Mouse (Mus musculus): Measurements from ENCODE around the gene Ninj2. TPM values are rescaled to one million over a fixed set of nuclear protein-coding genes. Genes with fewer than 3 reads are reported as not detected.

The Ninj2 gene
- total and polyA plus RNA-seq, 2 experiments from 2014 or later, result not detected

DNA sequence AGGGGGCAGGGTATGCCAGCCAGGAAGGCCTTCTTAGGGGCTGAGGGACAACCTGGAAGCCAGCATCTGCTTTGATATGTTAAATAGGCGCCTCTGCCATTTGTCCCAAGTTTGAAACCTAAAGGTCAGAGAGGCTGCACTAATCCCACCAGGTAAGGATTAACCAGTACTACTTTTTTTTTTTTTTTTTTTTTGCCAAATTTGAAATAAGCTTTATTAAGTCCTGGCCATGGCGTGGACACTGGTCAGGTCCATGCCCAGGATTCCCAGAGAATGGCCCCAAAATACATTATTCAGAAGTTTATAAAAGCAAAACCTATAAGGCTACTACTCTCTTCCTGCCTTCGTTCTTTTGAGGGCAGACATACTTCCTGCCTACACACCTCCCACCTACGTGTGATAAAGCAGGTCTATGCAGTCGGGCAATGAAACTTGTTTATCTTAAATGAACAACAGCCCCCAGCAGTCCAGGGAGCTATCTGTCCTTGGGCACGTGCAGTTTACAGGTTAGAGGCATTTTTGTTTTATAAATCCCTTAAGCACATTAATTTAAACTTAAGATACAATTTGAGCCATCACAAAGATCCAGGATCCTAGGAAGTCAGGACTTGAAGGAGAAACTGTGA, 27.5 kb upstream of the Ninj2 start:
- 73% methylated on average over 6 of the region's 6 CpGs for WGBS
- Histone ChIP-seq H3K4me3 (ENCODE audit: low read depth, low read length) (no peak overlapping the region), H3K4me2 (ENCODE audit: low read depth) (no peak overlapping the region), H3K9ac (no peak overlapping the region), H3K27ac (ENCODE audit: low read depth, low read length) (no peak overlapping the region), H3K36me3 (ENCODE audit: insufficient read depth) (no peaks in the 10 kb centered on the region), H3K4me1 (ENCODE audit: insufficient read depth) (no peaks in the 10 kb centered on the region), H3K27me3 (ENCODE audit: insufficient read depth, low read length) (no peaks in the 10 kb centered on the region), H3K9me3 (ENCODE audit: low read length) (no peaks in the 10 kb centered on the region)
- ATAC-seq (no peak), DNase-seq (no peak)
- no peak for TF ChIP-seq CTCF (IDR thresholded peaks at IDR 0.05; ENCODE audit: low read depth)

DNA sequence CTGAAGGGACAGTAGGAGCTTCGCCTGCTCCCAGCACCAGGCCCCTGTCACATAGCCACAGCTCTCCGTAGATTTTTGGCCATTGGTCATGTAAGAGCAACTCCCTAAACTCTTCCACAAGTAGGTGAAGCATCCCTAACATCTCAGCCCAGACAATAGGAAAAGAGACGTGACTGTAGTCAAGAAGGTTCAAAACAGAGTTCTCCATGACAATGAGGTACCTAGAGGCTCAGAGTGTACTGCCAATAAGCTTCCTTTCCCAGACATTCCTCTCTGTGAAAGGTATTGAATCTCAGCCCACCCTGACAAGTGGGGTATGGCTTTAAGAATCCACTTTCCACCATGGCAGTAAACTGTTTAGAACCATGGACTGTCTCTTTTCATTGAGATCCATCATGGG, 23.6 kb upstream of the Ninj2 start:
- no peaks in the 10 kb centered on the region for H3K4me1 ChIP-seq (ENCODE audit: insufficient read depth)
- H3K9me3 ChIP-seq (ENCODE audit: low read length), result no peaks in the 10 kb centered on the region
- H3K4me2 ChIP-seq (ENCODE audit: low read depth), result no peak overlapping the region
- no peak overlapping the region for H3K9ac ChIP-seq
- H3K27me3 ChIP-seq (ENCODE audit: insufficient read depth, low read length), result no peaks in the 10 kb centered on the region
- 90% methylated on average over 3 of the region's 3 CpGs for WGBS
- ATAC-seq (no peak), DNase-seq (no peak)
- H3K36me3 ChIP-seq (ENCODE audit: insufficient read depth), result no peaks in the 10 kb centered on the region
- no peak overlapping the region for H3K4me3 ChIP-seq (ENCODE audit: low read depth, low read length)
- no peak overlapping the region for H3K27ac ChIP-seq (ENCODE audit: low read depth, low read length)
- TF ChIP-seq CTCF (IDR thresholded peaks at IDR 0.05; ENCODE audit: low read depth), result no peak

DNA sequence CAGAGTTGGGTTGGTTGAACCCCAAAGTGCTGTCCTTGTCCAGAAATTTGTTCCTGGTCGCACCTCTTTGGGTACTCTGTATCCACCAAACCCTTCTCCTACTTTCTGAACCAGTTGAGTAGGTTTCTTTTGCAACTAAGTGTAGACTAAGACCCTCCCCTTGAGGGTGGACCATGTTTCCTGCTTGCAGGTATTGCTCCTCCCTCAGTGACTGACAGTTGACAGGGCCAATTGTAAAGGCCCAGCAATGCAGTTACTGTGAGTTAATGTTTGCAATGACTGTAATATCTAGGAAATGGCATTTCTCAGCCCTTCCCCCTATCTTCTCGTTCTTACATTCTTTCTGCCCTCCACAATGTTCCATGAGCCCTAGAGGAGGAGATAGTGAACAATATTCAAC, 20.5 kb upstream of the Ninj2 start:
- H3K4me3 ChIP-seq (ENCODE audit: low read depth, low read length), result no peak overlapping the region
- no peak overlapping the region for H3K27ac ChIP-seq (ENCODE audit: low read depth, low read length)
- DNase-seq, result no peak
- no peaks in the 10 kb centered on the region for H3K27me3 ChIP-seq (ENCODE audit: insufficient read depth, low read length)
- H3K4me1 ChIP-seq (ENCODE audit: insufficient read depth), result no peaks in the 10 kb centered on the region
- no peaks in the 10 kb centered on the region for H3K36me3 ChIP-seq (ENCODE audit: insufficient read depth)
- no peak overlapping the region for H3K4me2 ChIP-seq (ENCODE audit: low read depth)
- no peak for ATAC-seq
- H3K9ac ChIP-seq, result no peak overlapping the region
- TF ChIP-seq CTCF (IDR thresholded peaks at IDR 0.05; ENCODE audit: low read depth), result no peak
- 86% methylated on average over 2 of the region's 2 CpGs for whole genome bisulfite sequencing
- no peaks in the 10 kb centered on the region for H3K9me3 ChIP-seq (ENCODE audit: low read length)

DNA sequence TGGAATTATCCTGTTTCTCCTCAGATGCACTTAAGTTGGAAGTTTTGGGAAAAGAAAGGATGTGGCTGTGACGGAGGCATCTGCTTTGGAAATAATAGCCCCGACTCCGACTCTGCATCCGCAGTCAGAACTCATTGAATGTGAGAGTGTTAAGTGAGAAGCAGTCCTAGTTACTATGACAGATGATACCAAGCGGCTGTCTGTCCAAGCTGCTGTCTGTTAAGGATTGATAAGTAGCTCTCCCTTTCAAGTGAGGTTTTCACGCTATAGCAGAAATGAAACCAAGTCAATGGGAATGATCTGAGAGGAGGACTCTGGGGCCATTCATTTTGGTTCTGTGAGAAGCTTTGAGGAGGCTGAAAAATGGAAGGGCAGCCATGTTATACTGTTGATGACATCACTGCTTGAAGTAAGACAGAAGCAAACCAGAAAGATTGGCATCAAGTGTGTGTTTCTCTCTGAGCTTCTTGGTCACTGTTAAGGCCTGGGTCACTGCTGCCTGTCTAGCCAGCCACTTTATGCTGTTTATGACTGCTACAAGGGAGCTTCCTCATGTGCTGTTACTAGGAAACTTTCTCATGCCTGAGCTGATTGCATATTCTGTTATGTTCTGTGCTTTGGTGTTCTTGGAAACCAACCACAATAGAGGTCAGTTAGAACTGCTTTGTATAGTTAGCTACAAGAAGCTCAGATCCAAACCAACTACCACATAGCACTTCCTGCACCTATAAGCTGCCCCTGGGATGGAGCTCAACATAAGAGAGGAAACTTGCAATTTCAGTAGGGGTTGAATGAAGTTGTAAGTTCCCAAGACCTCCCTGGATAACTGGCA, 16.3 kb upstream of the Ninj2 start:
- Histone ChIP-seq H3K4me3 (ENCODE audit: low read depth, low read length) (no peak overlapping the region), H3K9ac (no peak overlapping the region), H3K4me1 (ENCODE audit: insufficient read depth) (no peaks in the 10 kb centered on the region), H3K27ac (ENCODE audit: low read depth, low read length) (no peak overlapping the region), H3K27me3 (ENCODE audit: insufficient read depth, low read length) (no peaks in the 10 kb centered on the region), H3K4me2 (ENCODE audit: low read depth) (no peak overlapping the region), H3K9me3 (ENCODE audit: low read length) (no peaks in the 10 kb centered on the region), H3K36me3 (ENCODE audit: insufficient read depth) (no peaks in the 10 kb centered on the region)
- TF ChIP-seq CTCF (IDR thresholded peaks at IDR 0.05; ENCODE audit: low read depth), result no peak
- DNase-seq (no peak), ATAC-seq (no peak)
- WGBS, result 88% methylated on average over 6 of the region's 6 CpGs

DNA sequence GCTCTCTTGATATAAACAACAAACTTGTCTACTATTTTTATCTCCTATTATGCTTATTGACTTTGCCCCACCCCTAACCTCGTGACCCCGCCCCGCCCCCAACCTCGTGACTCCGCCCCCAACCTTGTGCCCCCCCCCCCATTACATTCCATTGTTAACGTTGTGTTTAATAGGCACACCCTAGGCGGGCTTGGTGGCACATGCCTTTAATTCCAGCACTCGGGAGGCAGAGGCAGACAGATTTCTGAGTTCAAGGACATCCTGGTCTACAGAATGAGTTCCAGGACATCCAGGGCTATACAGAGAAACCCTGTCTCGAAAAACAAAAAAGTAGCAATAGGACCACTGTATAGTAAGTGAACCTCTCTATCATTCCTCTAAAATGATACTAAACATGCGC, 13.6 kb upstream of the Ninj2 start:
- H3K36me3 ChIP-seq (ENCODE audit: insufficient read depth), result no peaks in the 10 kb centered on the region
- TF ChIP-seq CTCF (IDR thresholded peaks at IDR 0.05; ENCODE audit: low read depth), result no peak
- H3K9ac ChIP-seq, result no peak overlapping the region
- no peak overlapping the region for H3K4me2 ChIP-seq (ENCODE audit: low read depth)
- WGBS, result 89% methylated on average over 10 of the region's 10 CpGs
- no peak for ATAC-seq
- no peak overlapping the region for H3K4me3 ChIP-seq (ENCODE audit: low read depth, low read length)
- H3K4me1 ChIP-seq (ENCODE audit: insufficient read depth), result no peaks in the 10 kb centered on the region
- no peak overlapping the region for H3K27ac ChIP-seq (ENCODE audit: low read depth, low read length)
- H3K27me3 ChIP-seq (ENCODE audit: insufficient read depth, low read length), result no peaks in the 10 kb centered on the region
- H3K9me3 ChIP-seq (ENCODE audit: low read length), result no peaks in the 10 kb centered on the region
- DNase-seq, result no peak

DNA sequence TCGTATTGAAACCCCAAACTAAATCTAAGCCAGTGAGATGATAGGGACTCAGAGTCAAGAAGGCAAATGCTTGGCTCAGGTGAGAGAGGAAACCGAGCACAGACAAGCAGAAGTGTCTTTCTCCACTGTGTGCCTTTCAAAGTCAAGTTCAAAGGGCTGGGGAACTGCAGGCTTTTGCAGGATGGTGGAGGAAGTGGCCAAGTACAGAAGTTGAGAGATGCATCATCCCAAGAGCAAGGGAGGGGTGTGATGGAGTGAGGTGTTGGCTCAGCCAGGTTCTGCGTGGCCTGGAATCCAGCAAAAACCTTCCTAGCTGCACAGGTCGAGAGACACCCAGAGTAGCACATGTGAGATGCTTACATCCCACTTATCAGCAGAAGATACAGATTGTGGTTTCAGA, 11.6 kb upstream of the Ninj2 start:
- Histone ChIP-seq H3K27me3 (ENCODE audit: insufficient read depth, low read length) (no peaks in the 10 kb centered on the region), H3K9ac (no peak overlapping the region), H3K4me2 (ENCODE audit: low read depth) (no peak overlapping the region), H3K36me3 (ENCODE audit: insufficient read depth) (no peaks in the 10 kb centered on the region), H3K4me3 (ENCODE audit: low read depth, low read length) (no peak overlapping the region), H3K27ac (ENCODE audit: low read depth, low read length) (no peak overlapping the region), H3K4me1 (ENCODE audit: insufficient read depth) (no peaks in the 10 kb centered on the region), H3K9me3 (ENCODE audit: low read length) (no peaks in the 10 kb centered on the region)
- no peak for TF ChIP-seq CTCF (IDR thresholded peaks at IDR 0.05; ENCODE audit: low read depth)
- 82% methylated on average over 4 of the region's 4 CpGs for WGBS
- ATAC-seq, result no peak
- no peak for DNase-seq

DNA sequence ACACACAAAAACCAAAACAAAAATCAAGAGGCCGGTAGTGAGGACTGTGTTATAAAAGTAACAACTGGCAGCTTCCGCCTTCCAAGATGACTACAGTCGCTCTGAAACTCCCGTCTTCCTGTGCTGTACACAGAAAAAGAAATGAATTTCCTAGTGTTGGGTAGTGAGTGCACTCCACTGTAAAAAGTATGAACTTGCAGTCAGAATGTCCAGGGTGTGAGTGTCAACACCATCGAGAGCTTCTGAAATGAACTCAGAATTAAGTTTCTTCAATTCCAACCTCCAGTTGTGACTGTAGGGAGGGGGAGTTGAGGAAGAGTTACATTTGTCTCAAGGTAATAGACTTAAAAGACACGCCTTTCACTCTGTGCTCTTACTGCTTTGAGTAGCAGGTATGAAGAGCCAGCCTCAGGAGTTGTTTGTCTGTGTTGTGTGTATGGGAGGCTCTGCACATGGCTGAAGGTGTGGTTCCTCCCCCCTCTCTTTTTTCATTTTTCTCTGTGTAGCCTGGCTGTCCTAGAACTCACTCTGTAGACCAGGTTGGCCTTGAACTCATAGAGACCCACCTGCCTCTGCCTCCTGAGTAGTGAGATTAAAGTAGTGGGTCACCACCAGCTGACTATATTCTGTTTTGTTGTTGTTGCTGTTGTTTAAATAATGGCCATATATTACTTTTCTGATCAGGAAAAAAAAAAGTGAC, 10.7 kb upstream of the Ninj2 start:
- no peak overlapping the region for H3K4me2 ChIP-seq (ENCODE audit: low read depth)
- ATAC-seq (no peak), DNase-seq (no peak)
- H3K9me3 ChIP-seq (ENCODE audit: low read length), result no peaks in the 10 kb centered on the region
- H3K36me3 ChIP-seq (ENCODE audit: insufficient read depth), result no peaks in the 10 kb centered on the region
- no peak for TF ChIP-seq CTCF (IDR thresholded peaks at IDR 0.05; ENCODE audit: low read depth)
- H3K27ac ChIP-seq (ENCODE audit: low read depth, low read length), result no peak overlapping the region
- H3K4me1 ChIP-seq (ENCODE audit: insufficient read depth), result no peaks in the 10 kb centered on the region
- WGBS, result 91% methylated on average over 6 of the region's 6 CpGs
- H3K9ac ChIP-seq, result no peak overlapping the region
- H3K4me3 ChIP-seq (ENCODE audit: low read depth, low read length), result no peak overlapping the region
- no peaks in the 10 kb centered on the region for H3K27me3 ChIP-seq (ENCODE audit: insufficient read depth, low read length)

Data from forebrain, postnatal 0 days (tissue).